8 mouse cellular contexts compared by ENCODE assay signal in genomic region chr6:24955946-24956585, GRCm38 (mm10). TPM values are rescaled to one million over a fixed set of nuclear protein-coding genes. Genes with fewer than 3 reads are reported as not detected.
A peak's percentile ranks its signal among the peaks of the same experiment; 100 is the strongest.
DNase-seq lines count a peak whose midpoint lies in the region; ATAC-seq lines count a peak whose summit lies in the region.

Tmem229a (minus strand) TSS chr6:24956297.

- H3K27ac ChIP-seq in hindbrain, embryonic 14.5 days = peak within 1 kb of the TSS; percentile 90

- peak within 1 kb of the TSS; percentile 85 for H3K4me3 ChIP-seq in hindbrain, embryonic 14.5 days (replicated peaks; ENCODE audit: low read length)

- DNase-seq in adrenal gland, adult 8-10 months = peak; percentile 4
- DNase-seq in cerebellum, adult 9-11 months = peak; percentile 79
- DNase-seq in frontal cortex, postnatal 10 days (ENCODE audit: low spot score in 2 of 2) = peak; percentile 65
- peak; percentile 77 for DNase-seq in hindbrain, embryonic 14.5 days (ENCODE audit: low spot score)
- DNase-seq in layer of hippocampus, postnatal 25 days (ENCODE audit: extremely low spot score in 1 of 2, low spot score in 1 of 2) = peak; percentile 57 to 68
- DNase-seq in lung, postnatal 4 days = peak; percentile 5 to 46
- DNase-seq in skeletal muscle tissue, adult 2 months (ENCODE audit: low read depth, low spot score) = peak; percentile 10
- DNase-seq in thymus, postnatal 0 days (ENCODE audit: low spot score) = no peak

- peak within 1 kb of the TSS; percentile 91 for H3K9ac ChIP-seq in hindbrain, embryonic 14.5 days

- WGBS in hindbrain, embryonic 14.5 days = under 1% methylated on average over 43 of the region's 46 CpGs

- peak within 1 kb of the TSS; percentile 81 for H3K4me2 ChIP-seq in hindbrain, embryonic 14.5 days (replicated peaks)

- no peaks in the 10 kb centered on the region for H3K36me3 ChIP-seq in hindbrain, embryonic 14.5 days (replicated peaks; ENCODE audit: control insufficient read depth, insufficient read depth)

- H3K4me1 ChIP-seq in hindbrain, embryonic 14.5 days (replicated peaks; ENCODE audit: control insufficient read depth, insufficient read depth, low read length) = peaks cover 4% of the 10 kb centered on the region; the same call in 1 of the 2 replicates

- no peaks in the 10 kb centered on the region for H3K9me3 ChIP-seq in hindbrain, embryonic 14.5 days (ENCODE audit: control insufficient read depth, low read length)

- ATAC-seq in hindbrain, embryonic 14.5 days (ENCODE audit: low FRiP score) = peak; percentile 91

- no peaks in the 10 kb centered on the region for H3K27me3 ChIP-seq in hindbrain, embryonic 14.5 days (ENCODE audit: control insufficient read depth, insufficient read depth, low read length)

RNA-seq across cellular contexts. Expression of gene Tmem229a, which starts in this region (rescaled TPM):
- total RNA-seq in adrenal gland, adult 8-10 months (2022) = under 1 TPM; 0.15 to 0.37 (median 0.28) TPM
- 4.2 and 7.8 TPM in 2 replicates for polyA plus RNA-seq in hindbrain, embryonic 14.5 days (2014; fragmentation: Nextera tagmentation; extraction: Ambion mirVana)
- 10 to 100 TPM; 48.0 to 48.9 TPM for total RNA-seq in layer of hippocampus, postnatal 25 days (2021)
- polyA plus RNA-seq in thymus, postnatal 0 days (2015; fragmentation: Nextera tagmentation; extraction: Ambion mirVana) = 0.13 and 0.15 TPM in 2 replicates

Comparison
In these comparisons a context has a peak if more than half of its experiments do, and no peak if none do; other contexts are left out.
1. RNA of gene Tmem229a (total RNA-seq): 48.0 to 48.9 TPM in layer of hippocampus, postnatal 25 days; 0.15 to 0.37 TPM in adrenal gland, adult 8-10 months; every median in the first group is over 10 times any median in the second.
2. Peak in DNase-seq in adrenal gland, adult 8-10 months; RNA of the gene not detected or under 1 TPM.